Mouse (Mus musculus): ENCODE measurements around the gene Spock1.

Gene Spock1

GRCm38 (mm10) chr13:57857016-57857415 lies 51.1 kb downstream of the Spock1 start:
- no peak for DNase-seq

- DNase-seq: no peak
Measured at GRCm38 (mm10) chr13:57856311-57856853, 51.8 kb downstream of the Spock1 start.

GRCm38 (mm10) chr13:57855766-57856165 lies 52.4 kb downstream of the Spock1 start:
- DNase-seq: no peak

- no peak for DNase-seq
Measured at GRCm38 (mm10) chr13:57854416-57854815, 53.7 kb downstream of the Spock1 start.

- DNase-seq: no peak
Measured at GRCm38 (mm10) chr13:57853621-57854020, 54.5 kb downstream of the Spock1 start.

- DNase-seq: no peak
Measured at GRCm38 (mm10) chr13:57853156-57853555, 55.0 kb downstream of the Spock1 start.

GRCm38 (mm10) chr13:57848931-57849330 lies 59.2 kb downstream of the Spock1 start:
- DNase-seq: no peak

- DNase-seq: no peak
Measured at GRCm38 (mm10) chr13:57847101-57847500, 61.0 kb downstream of the Spock1 start.

GRCm38 (mm10) chr13:57846468-57846867 lies 61.7 kb downstream of the Spock1 start:
- DNase-seq: no peak

GRCm38 (mm10) chr13:57841141-57841848 lies 66.8 kb downstream of the Spock1 start:
- no peak for DNase-seq

- no peak for DNase-seq
Measured at GRCm38 (mm10) chr13:57837691-57838437, 70.3 kb downstream of the Spock1 start.

- DNase-seq: no peak
Measured at GRCm38 (mm10) chr13:57831374-57832163, 76.6 kb downstream of the Spock1 start.

- no peak for DNase-seq
Measured at GRCm38 (mm10) chr13:57830896-57831295, 77.2 kb downstream of the Spock1 start.

- no peak for DNase-seq
Measured at GRCm38 (mm10) chr13:57830091-57830490, 78.0 kb downstream of the Spock1 start.

GRCm38 (mm10) chr13:57816276-57816675 lies 91.9 kb downstream of the Spock1 start:
- DNase-seq: no peak

GRCm38 (mm10) chr13:57812643-57813042 lies 95.5 kb downstream of the Spock1 start:
- DNase-seq: no peak

- no peak for DNase-seq
Measured at GRCm38 (mm10) chr13:57811253-57811652, 96.9 kb downstream of the Spock1 start.

- DNase-seq: no peak
Measured at GRCm38 (mm10) chr13:57810816-57811215, 97.3 kb downstream of the Spock1 start.

- no peak for DNase-seq
Measured at GRCm38 (mm10) chr13:57810083-57810482, 98.0 kb downstream of the Spock1 start.

- no peak for DNase-seq
Measured at GRCm38 (mm10) chr13:57809603-57810002, 98.5 kb downstream of the Spock1 start.

GRCm38 (mm10) chr13:57806816-57807215 lies 101.3 kb downstream of the Spock1 start:
- DNase-seq: no peak

GRCm38 (mm10) chr13:57806301-57806700 lies 101.8 kb downstream of the Spock1 start:
- no peak for DNase-seq

- DNase-seq: no peak
Measured at GRCm38 (mm10) chr13:57798633-57799032, 109.5 kb downstream of the Spock1 start.

Measured in thymus, postnatal 14 days (tissue).